Mouse (Mus musculus) spleen, adult 2 months (tissue): ENCODE results near the gene Dnaic1.

Source experiments
- CTCF ChIP-seq: fragments of 200-500 bp; IDR thresholded peaks from 2 replicates; pipeline ENCODE4 v1.5.1; 2011; ENCODE audit warnings: mild to moderate bottlenecking, inconsistent platforms; ENCODE audit not compliant: insufficient read depth, insufficient read length, insufficient replicate concordance; ENCODE audit errors: extremely low read depth
- POLR2A ChIP-seq: fragments of 200-500 bp; IDR thresholded peaks from 2 replicates; pipeline ENCODE4 v1.6.1; 2011; ENCODE audit warnings: low read depth, low read length, inconsistent platforms

- TF ChIP-seq CTCF (no peak), POLR2A (no peak)
Measured at GRCm38 (mm10) chr4:41654217-41654616, 84.6 kb downstream of the Dnaic1 start.
